Mouse (Mus musculus): ENCODE measurements around the gene Cldn22.

Cldn22 gene

GRCm38 (mm10) chr8:47832616-47833015, 8.3 kb downstream of the Cldn22 start:
- no peak for DNase-seq (ENCODE audit: low spot score in 2 of 2)

- no peak for DNase-seq (ENCODE audit: low spot score in 2 of 2)
Measured at GRCm38 (mm10) chr8:47833944-47834343, 9.7 kb downstream of the Cldn22 start.

- DNase-seq (ENCODE audit: low spot score in 2 of 2) = no peak
Measured at GRCm38 (mm10) chr8:47843063-47843462, 18.8 kb downstream of the Cldn22 start.

GRCm38 (mm10) chr8:47843651-47844050, 19.4 kb downstream of the Cldn22 start:
- DNase-seq (ENCODE audit: low spot score in 2 of 2) = no peak

GRCm38 (mm10) chr8:47845956-47846355, 21.7 kb downstream of the Cldn22 start:
- no peak for DNase-seq (ENCODE audit: low spot score in 2 of 2)

- no peak for DNase-seq (ENCODE audit: low spot score in 2 of 2)
Measured at GRCm38 (mm10) chr8:47847161-47847560, 22.9 kb downstream of the Cldn22 start.

- no peak for DNase-seq (ENCODE audit: low spot score in 2 of 2)
Measured at GRCm38 (mm10) chr8:47847931-47848330, 23.6 kb downstream of the Cldn22 start.

- DNase-seq (ENCODE audit: low spot score in 2 of 2) = peak; percentile 7 to 20
Measured at GRCm38 (mm10) chr8:47849842-47850241, 25.6 kb downstream of the Cldn22 start.

- DNase-seq (ENCODE audit: low spot score in 2 of 2) = peak; percentile 5 to 21
Measured at GRCm38 (mm10) chr8:47851824-47852502, 27.7 kb downstream of the Cldn22 start.

GRCm38 (mm10) chr8:47852737-47853136, 28.5 kb downstream of the Cldn22 start:
- DNase-seq (ENCODE audit: low spot score in 2 of 2) = no peak

GRCm38 (mm10) chr8:47853356-47853755, 29.1 kb downstream of the Cldn22 start:
- no peak for DNase-seq (ENCODE audit: low spot score in 2 of 2)

- DNase-seq (ENCODE audit: low spot score in 2 of 2) = no peak
Measured at GRCm38 (mm10) chr8:47859259-47859658, 35.0 kb downstream of the Cldn22 start.

GRCm38 (mm10) chr8:47866568-47866967, 42.3 kb downstream of the Cldn22 start:
- no peak for DNase-seq (ENCODE audit: low spot score in 2 of 2)

GRCm38 (mm10) chr8:47867067-47867466, 42.8 kb downstream of the Cldn22 start:
- DNase-seq (ENCODE audit: low spot score in 2 of 2) = peak; percentile 45 to 62

- DNase-seq (ENCODE audit: low spot score in 2 of 2) = peak in 1 of 2 experiments; percentile 12
Measured at GRCm38 (mm10) chr8:47872361-47873107, 48.3 kb downstream of the Cldn22 start.

- no peak for DNase-seq (ENCODE audit: low spot score in 2 of 2)
Measured at GRCm38 (mm10) chr8:47874497-47875178, 50.4 kb downstream of the Cldn22 start.

All from natural killer cell, adult 2 months (primary cell).